Mouse (Mus musculus) bone marrow, adult 2 months (tissue): Measurements from ENCODE around the gene Trem3.

Experiments
- CTCF ChIP-seq: fragments of 200-500 bp; IDR thresholded peaks from 2 replicates; pipeline ENCODE4 v1.5.1; 2011; ENCODE audit warnings: low read length, control low read depth; ENCODE audit not compliant: control insufficient read depth, insufficient read depth
- POLR2A ChIP-seq: fragments of 200-500 bp; IDR thresholded peaks from 2 replicates; pipeline ENCODE4 v1.6.1; 2011; ENCODE audit warnings: low read depth, mild to moderate bottlenecking, control low read depth, low read length, borderline replicate concordance; ENCODE audit not compliant: control insufficient read depth

GRCm38 (mm10) chr17:48234550-48234949 is 13.0 kb upstream of the Trem3 start:
- TF ChIP-seq POLR2A: no peak
- TF ChIP-seq CTCF: no peak
